Mouse (Mus musculus) urinary bladder, postnatal 36 days (tissue): ENCODE data around the gene Cdk11b.
"Not testable (repeated sequence)": the region's sequence is repeated elsewhere in the genome, so short reads cannot be mapped to it uniquely, and the experiment has no call there.

ENCODE experiments used
- DNase-seq, 2 experiments: peaks; one replicate each; pipeline ENCODE4 v3.0.0; 2022; ENCODE audit warnings: low spot score in 2 of 2, mixed read lengths in 1 of 2

Gene Cdk11b

GRCm38 (mm10) chr4:155666903-155667302 lies 42.2 kb downstream of the Cdk11b start:
- no peak for DNase-seq

GRCm38 (mm10) chr4:155668689-155669597 lies 44.3 kb downstream of the Cdk11b start, which contains the start of gene Mib2:
Mib2 (minus strand) TSS chr4:155669198.
- DNase-seq = peak; percentile 94 to 95

GRCm38 (mm10) chr4:155669598-155670075 lies 45.0 kb downstream of the Cdk11b start:
- no peak for DNase-seq

- DNase-seq = not testable (repeated sequence)
Measured at GRCm38 (mm10) chr4:155670236-155670635, 45.6 kb downstream of the Cdk11b start.

GRCm38 (mm10) chr4:155672082-155672481 lies 47.4 kb downstream of the Cdk11b start:
- no peak for DNase-seq

- DNase-seq = no peak
Measured at GRCm38 (mm10) chr4:155675991-155676390, 51.3 kb downstream of the Cdk11b start.

- not testable (repeated sequence) for DNase-seq
Measured at GRCm38 (mm10) chr4:155683670-155684277, 59.1 kb downstream of the Cdk11b start.

GRCm38 (mm10) chr4:155687764-155688163 lies 63.1 kb downstream of the Cdk11b start:
- DNase-seq = not testable (repeated sequence)

GRCm38 (mm10) chr4:155690571-155691375 lies 66.1 kb downstream of the Cdk11b start:
- no peak for DNase-seq

GRCm38 (mm10) chr4:155692421-155692820 lies 67.8 kb downstream of the Cdk11b start:
- DNase-seq = no peak

- DNase-seq = peak; percentile 53 to 61
Measured at GRCm38 (mm10) chr4:155694111-155694481, 69.4 kb downstream of the Cdk11b start, which contains the start of gene Fndc10. Fndc10 (plus strand) TSS chr4:155694342.

- peak; percentile 54 to 57 for DNase-seq
Measured at GRCm38 (mm10) chr4:155694482-155695401, 70.1 kb downstream of the Cdk11b start.

- DNase-seq = no peak
Measured at GRCm38 (mm10) chr4:155695531-155696062, 70.9 kb downstream of the Cdk11b start.

GRCm38 (mm10) chr4:155696261-155697255 lies 71.9 kb downstream of the Cdk11b start:
- no peak for DNase-seq
